Mouse (Mus musculus) liver, postnatal 0 days (tissue): ENCODE data around the gene Gpr87.

Experiments
- CTCF ChIP-seq: sonication (generic); IDR thresholded peaks from 2 replicates; pipeline ENCODE4 v1.5.1; 2016; ENCODE audit warnings: antibody characterized with exemption, low read depth
- EP300 ChIP-seq: IDR thresholded peaks from 2 replicates; pipeline ENCODE4 v1.6.1; 2016; ENCODE audit warnings: antibody characterized with exemption, low read depth, mild to moderate bottlenecking

- TF ChIP-seq CTCF: no peak
- peak; percentile 25; the same call in 1 of the 2 replicates for TF ChIP-seq EP300
These were observed 61.7 kb downstream of the Gpr87 start for GRCm38 (mm10) chr3:59133189-59133588.
